Mouse (Mus musculus) liver, postnatal 0 days (tissue): ENCODE results near the gene Stxbp5.

Source experiments
- CTCF ChIP-seq: sonication (generic); IDR thresholded peaks from 2 replicates; pipeline ENCODE4 v1.5.1; 2016; ENCODE audit warnings: antibody characterized with exemption, low read depth
- EP300 ChIP-seq: IDR thresholded peaks from 2 replicates; pipeline ENCODE4 v1.6.1; 2016; ENCODE audit warnings: antibody characterized with exemption, low read depth, mild to moderate bottlenecking

DNA sequence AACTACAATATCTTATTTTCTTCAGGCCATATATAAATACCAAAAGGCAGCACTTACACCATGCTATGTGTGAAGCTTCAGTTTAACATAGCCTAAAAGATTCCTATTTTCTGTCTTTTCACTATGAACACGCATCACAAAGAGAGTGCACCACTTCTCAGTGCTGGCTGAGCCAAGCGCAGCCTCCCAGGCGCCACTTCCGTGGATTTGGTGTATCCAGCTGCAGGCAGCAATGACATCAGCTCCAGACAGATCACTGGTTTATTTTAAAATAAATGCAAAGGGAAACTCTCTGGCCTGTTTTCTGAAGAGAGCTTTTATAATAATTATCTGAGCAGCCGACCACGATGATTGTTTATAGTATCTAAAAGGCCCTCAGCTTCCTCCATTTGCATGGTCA is 115.2 kb downstream of the Stxbp5 start:
- TF ChIP-seq EP300, result no peak
- TF ChIP-seq CTCF, result no peak
